Mouse (Mus musculus) spleen, adult 18-20 months (tissue): Measurements from ENCODE around the gene Rragc.

Experiments
- DNase-seq, 2 experiments: peaks; one replicate each; pipeline ENCODE4 v3.0.0; 2022; ENCODE audit warnings: mixed read lengths in 2 of 2

Gene Rragc

GRCm38 (mm10) chr4:123956703-123957491, 39.7 kb downstream of the Rragc start:
- DNase-seq = peak; percentile 19 to 68

GRCm38 (mm10) chr4:123957492-123957808, 40.2 kb downstream of the Rragc start:
- no peak for DNase-seq

DNA sequence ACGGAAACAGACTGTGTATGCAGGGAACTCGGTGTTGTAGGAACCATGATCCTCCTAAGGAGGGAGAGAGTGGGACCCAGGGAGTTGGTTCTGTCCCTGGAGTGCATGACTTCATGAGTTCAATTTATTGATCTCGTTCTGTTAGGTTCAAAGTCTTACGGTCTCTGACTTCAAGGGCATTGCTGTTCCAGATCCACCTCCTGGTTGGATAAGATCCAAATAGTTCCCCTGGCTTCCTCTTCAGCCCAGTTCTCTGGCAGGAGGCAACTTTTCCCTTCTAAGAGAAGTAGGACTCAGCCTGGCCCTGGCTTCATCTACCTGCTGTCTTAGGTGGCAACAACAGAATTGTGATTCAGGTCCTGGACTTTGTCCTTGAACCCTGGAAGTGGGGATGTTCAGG, 40.6 kb downstream of the Rragc start:
- DNase-seq = no peak

- no peak for DNase-seq
Measured at GRCm38 (mm10) chr4:123960955-123961354, 43.7 kb downstream of the Rragc start.

GRCm38 (mm10) chr4:123962721-123963120, 45.5 kb downstream of the Rragc start:
- DNase-seq = no peak

DNA sequence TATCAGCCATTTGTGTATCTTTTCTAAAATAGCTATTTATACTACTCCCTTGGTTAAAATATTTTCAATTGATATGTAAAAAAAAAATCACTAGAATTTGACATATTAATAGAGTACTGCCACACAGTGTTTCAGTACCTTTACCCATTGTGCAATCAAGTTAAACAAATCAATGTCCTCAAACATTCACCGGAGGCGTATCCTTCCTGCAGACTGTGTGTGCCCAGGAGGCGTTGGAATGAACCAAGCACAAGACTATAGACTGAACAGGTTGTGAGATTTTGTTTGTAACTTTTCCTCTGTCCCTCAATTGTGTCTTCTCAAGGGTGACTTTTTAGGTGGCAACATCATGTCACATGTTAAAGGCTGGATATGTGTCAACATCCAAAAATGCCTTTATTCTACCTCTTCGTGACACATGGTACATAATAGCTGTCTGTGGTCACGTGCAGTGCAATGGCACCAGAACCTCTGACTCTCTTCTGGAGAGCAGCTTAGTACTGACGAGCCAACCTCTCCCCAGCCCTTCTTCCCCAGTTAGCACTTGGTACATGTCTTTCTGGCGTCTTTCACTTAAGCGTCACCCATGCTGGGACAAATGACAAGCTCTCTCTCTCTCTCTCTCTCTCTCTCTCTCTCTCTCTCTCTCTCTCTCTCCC, 51.5 kb downstream of the Rragc start:
- DNase-seq = no peak

DNA sequence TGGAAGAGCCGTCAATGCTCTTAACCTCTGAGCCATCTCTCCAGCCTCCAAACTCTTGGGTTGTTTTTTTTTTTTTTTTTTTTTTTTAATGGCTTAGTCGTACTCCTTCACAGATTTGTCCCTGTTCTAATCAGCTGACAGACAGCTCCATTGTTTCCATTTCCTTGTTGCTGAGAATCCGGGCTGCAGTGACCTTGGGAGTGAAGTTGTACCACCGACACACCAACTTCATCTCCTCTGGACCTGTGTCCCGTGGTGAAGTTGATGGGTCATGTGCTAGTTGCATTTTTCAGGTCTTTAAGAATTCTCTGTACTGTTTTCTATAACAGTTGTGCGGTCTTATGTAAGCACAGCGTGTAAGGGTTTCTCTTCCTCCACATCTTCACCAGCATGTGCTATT, 52.2 kb downstream of the Rragc start:
- DNase-seq = no peak

GRCm38 (mm10) chr4:123971059-123971458, 53.8 kb downstream of the Rragc start:
- no peak for DNase-seq

- no peak for DNase-seq
Measured at GRCm38 (mm10) chr4:123972423-123973049, 55.3 kb downstream of the Rragc start.

GRCm38 (mm10) chr4:123982105-123982504, 64.9 kb downstream of the Rragc start:
- DNase-seq = no peak
